In the genomic region with DNA sequence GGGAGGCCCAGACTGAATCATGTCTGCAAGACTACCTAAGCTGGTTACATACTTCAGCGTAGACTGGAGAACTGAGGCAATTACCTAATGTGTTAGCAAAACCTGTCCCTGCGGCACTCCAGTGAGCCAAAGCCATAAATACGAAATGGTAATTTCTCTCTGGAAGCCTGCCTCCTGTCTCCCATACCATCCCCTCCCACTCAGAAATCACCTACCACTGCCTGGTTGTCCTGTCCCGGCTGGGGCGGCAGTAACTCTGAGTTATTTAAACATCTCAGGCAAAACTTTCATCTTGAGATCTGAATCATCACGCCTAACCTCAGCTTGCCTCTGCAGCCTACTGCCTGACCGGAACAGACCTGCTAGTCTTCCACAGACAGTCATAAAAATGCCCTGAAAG, we compare ENCODE assay signal across 26 mouse cellular contexts.
"Had no signal": no experiment of that assay in that cellular context is flagged by ENCODE, and none has a peak within 500 bp of the region (broad histone marks: within the 10 kb centered on the region; RNA-seq: fewer than 3 reads in every experiment).

No protein-coding gene starts in this region.

- H3K4me3 ChIP-seq: gastrocnemius, adult 2 months; heart, embryonic 10.5 days; heart, embryonic 12.5 days; hindbrain, embryonic 10.5 days; hindbrain, embryonic 12.5 days; hindbrain, embryonic 15.5 days; kidney, embryonic 15.5 days; left cerebral cortex, adult 2 months; limb, embryonic 13.5 days; limb, embryonic 15.5 days; liver, embryonic 12.5 days had no signal

- H3K9ac ChIP-seq: heart, embryonic 12.5 days; hindbrain, embryonic 12.5 days; hindbrain, embryonic 15.5 days; kidney, embryonic 15.5 days; limb, embryonic 13.5 days; limb, embryonic 15.5 days; liver, embryonic 12.5 days had no signal

- H3K4me1 ChIP-seq: heart, embryonic 10.5 days; heart, embryonic 12.5 days; hindbrain, embryonic 15.5 days; kidney, embryonic 15.5 days; limb, embryonic 13.5 days; limb, embryonic 15.5 days; liver, embryonic 12.5 days had no signal

- DNase-seq: gastrocnemius, adult 2 months; gastrocnemius, postnatal 10 days; gastrocnemius, postnatal 25 days; heart, adult 18-20 months; heart, postnatal 10 days; heart, postnatal 4 days; kidney, adult 11 months; kidney, adult 2 months; kidney, adult 9 months; kidney, postnatal 14 days; kidney, postnatal 36 days; layer of hippocampus, adult 9-11 months; layer of hippocampus, postnatal 36 days had no signal

- H3K4me2 ChIP-seq: heart, embryonic 12.5 days; hindbrain, embryonic 12.5 days; hindbrain, embryonic 15.5 days; kidney, embryonic 15.5 days; limb, embryonic 13.5 days; limb, embryonic 15.5 days; liver, embryonic 12.5 days had no signal

- H3K36me3 ChIP-seq: heart, embryonic 10.5 days; heart, embryonic 12.5 days; hindbrain, embryonic 10.5 days; hindbrain, embryonic 12.5 days; hindbrain, embryonic 15.5 days; kidney, embryonic 15.5 days; limb, embryonic 13.5 days; limb, embryonic 15.5 days; liver, embryonic 12.5 days had no signal

- ATAC-seq: hindbrain, postnatal 0 days; intestine, embryonic 16.5 days; liver, embryonic 12.5 days had no signal

- H3K27me3 ChIP-seq: heart, embryonic 12.5 days; hindbrain, embryonic 12.5 days; hindbrain, embryonic 15.5 days; kidney, embryonic 15.5 days; limb, embryonic 13.5 days; liver, embryonic 12.5 days had no signal

- H3K27ac ChIP-seq: gastrocnemius, adult 2 months; heart, embryonic 10.5 days; hindbrain, embryonic 12.5 days; hindbrain, embryonic 15.5 days; hindbrain, postnatal 0 days; kidney, embryonic 15.5 days; kidney, postnatal 0 days; left cerebral cortex, adult 2 months; limb, embryonic 13.5 days; limb, embryonic 15.5 days; liver, embryonic 12.5 days had no signal

- H3K9me3 ChIP-seq: heart, embryonic 10.5 days; heart, embryonic 12.5 days; hindbrain, embryonic 10.5 days; hindbrain, embryonic 12.5 days; hindbrain, embryonic 15.5 days; kidney, embryonic 15.5 days; limb, embryonic 13.5 days; limb, embryonic 15.5 days; liver, embryonic 12.5 days had no signal
